Mouse (Mus musculus) ES-E14 (cell line): ENCODE data around the gene Cemip2.

Source experiments
- CHD2 ChIP-seq: IDR thresholded peaks from 2 replicates; pipeline ENCODE4 v1.6.1; 2014; ENCODE audit warnings: mild to moderate bottlenecking, low read depth, low read length, inconsistent platforms
- HCFC1 ChIP-seq: IDR thresholded peaks from 2 replicates; pipeline ENCODE4 v1.6.1; 2012; ENCODE audit warnings: low read length, inconsistent platforms, borderline replicate concordance; ENCODE audit not compliant: insufficient read depth
- MAFK ChIP-seq: IDR thresholded peaks from 2 replicates; pipeline ENCODE4 v1.6.1; 2014; ENCODE audit warnings: mild to moderate bottlenecking, low read depth, low read length, inconsistent platforms; ENCODE audit not compliant: insufficient read depth
- ZC3H11A ChIP-seq: IDR thresholded peaks from 2 replicates; pipeline ENCODE4 v1.6.1; 2012; ENCODE audit warnings: low read depth, mild to moderate bottlenecking, inconsistent platforms, low read length, borderline replicate concordance

- TF ChIP-seq MAFK (no peak), HCFC1 (no peak), ZC3H11A (no peak), CHD2 (no peak)
Observed at GRCm38 (mm10) chr19:21804488-21804887, 26.3 kb downstream of the Cemip2 start.
